Mouse (Mus musculus): Measurements from ENCODE around the gene Lrrc27.
A peak's percentile ranks its signal among the peaks of the same experiment; 100 is the strongest.

The Lrrc27 gene

GRCm38 (mm10) chr7:139212754-139213745, at the start of gene Lrrc27, which contains the start of gene Stk32c:
Lrrc27 (plus strand) TSS chr7:139212988.
Stk32c (minus strand) TSS chr7:139213307.
- peak; percentile 98 to 99 for DNase-seq

DNA sequence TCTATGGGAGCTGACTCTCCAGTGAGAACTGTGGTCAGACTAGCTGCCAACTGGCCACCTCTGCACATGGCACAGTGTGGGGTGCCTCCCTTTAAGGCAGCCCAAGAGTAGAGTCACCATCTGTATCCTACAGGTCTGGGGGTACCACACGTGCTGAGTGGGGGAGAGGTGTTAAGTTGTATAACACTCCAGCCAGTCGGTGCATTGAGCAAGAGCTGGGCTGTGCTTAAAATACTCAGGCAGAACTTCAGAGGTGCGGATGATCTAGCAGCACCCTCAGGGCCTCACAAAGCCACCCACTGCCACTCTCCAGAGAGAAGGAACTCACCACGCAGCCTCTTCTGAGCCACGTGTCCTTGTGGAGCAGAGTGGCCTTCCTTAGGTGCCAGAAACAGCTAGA, 48.4 kb upstream of the Lrrc27 start:
- no peak for DNase-seq

DNA sequence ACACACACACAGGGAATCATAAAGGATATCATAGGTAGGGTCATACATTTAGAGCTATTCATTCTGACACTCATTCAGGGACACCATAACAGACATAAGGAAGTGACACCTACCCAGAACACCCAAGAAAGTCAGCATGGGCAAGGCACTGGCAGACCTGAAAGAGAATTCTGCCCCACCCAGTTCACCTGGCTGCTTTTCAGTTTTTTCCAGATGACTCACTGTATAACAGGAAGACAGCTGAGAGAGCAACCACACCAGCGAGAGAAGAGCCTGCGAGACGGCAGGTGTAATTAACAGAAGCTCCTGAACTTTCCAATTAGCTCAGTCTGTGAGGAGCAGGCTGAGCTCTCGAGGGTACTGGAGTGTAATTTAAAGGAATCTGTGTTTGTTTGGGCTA, 43.6 kb upstream of the Lrrc27 start:
- no peak for DNase-seq

DNA sequence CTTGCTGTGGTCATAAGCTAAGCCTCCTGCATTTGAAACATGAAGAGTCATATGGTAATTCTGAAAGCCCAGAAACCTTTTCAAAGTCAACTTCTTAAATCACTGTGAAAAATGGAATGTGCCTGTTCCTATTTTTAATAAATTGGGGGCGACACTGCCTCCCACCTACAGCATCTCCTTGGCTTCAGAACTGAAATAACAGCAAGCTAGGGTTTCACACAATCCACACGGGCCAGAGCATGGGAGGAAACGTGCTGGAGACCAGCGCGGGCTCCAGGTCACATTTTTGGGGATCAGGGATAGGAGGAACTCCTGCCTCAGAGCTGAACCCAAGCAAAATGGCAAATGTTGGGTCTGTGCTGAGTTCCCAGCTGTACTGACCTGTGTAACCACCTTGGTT, 33.5 kb upstream of the Lrrc27 start:
- no peak for DNase-seq

DNA sequence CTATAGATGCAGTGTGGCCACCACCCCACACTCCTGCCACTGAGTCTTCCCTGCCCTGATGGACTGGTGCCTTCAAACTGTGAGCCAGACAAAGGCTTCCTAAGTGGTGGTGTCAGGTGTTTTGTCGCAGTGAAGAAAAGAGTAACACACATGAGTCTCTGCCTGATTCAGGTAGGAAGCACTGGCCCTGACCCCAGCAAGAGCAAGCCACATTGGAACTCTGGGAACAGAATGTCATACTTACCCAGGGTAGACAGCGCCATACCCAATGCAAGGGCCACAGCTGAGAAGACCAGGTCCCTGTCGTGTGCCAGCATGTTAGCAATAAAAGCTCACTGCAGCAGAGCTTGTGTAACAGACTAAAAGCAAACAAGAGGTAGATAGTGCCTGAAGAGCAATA, 32.7 kb upstream of the Lrrc27 start:
- no peak for DNase-seq

GRCm38 (mm10) chr7:139184396-139184795, 28.4 kb upstream of the Lrrc27 start:
- no peak for DNase-seq

DNA sequence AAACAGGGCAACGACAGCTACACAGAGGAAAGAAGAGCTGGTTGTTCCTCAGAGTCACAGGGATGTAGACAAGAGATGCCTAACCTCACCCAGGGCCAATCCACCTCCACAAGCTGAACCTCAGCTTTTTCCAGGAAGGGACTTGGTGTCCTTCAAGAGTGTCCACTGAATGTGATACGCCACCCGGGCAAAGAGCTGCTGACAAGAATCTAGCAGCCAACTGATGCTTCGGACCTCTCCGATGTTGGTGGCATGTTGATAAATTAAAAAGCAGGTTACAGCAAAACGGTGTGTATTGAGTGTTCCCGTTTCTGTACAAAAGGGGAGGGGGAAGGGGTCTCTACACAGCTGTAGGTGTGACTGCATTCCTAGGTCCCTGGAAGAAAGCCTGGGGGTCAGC, 27.9 kb upstream of the Lrrc27 start:
- no peak for DNase-seq

GRCm38 (mm10) chr7:139185971-139186370, 26.8 kb upstream of the Lrrc27 start:
- no peak for DNase-seq

DNA sequence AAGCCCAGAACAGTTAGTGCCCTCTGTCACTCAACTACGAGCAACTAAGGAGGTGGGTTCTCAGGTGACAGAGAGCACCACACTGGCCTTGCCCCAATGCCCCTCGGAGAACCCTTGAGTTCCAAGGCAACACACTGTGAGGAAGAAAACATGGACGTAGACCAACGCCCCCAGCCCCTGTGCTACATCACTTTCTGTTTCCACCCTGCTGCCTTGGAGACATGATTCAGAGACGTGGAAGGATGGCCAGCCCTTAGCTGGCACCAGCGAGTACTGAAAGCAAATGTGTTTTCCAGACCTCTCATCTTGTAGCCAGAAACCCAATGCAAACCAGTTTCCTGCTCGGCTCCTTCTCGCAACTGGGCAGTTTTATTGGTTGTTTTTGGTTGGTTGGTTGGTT, 26.4 kb upstream of the Lrrc27 start:
- DNase-seq, result no peak

DNA sequence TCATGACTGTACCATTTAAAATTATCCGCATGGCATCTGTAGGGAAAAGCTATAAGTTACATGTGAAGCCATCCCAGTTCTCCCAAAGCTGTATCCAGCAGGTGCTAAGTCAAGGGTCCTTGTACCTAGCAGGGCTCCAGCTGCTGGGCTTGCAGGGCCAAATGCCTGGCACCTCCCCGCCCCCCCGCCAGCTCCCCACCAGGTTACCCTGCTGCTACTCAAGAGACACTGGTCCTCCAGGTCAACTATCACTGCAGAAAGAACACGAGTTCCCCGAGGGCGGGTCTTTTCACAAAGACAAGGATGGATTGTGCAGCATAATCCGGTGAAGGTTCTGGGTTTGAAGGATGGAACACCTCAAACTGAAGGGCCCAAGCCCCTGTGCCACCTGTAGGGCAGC, 25.5 kb upstream of the Lrrc27 start:
- no peak for DNase-seq

GRCm38 (mm10) chr7:139187771-139188633, 24.8 kb upstream of the Lrrc27 start:
- peak; percentile 81 to 82 for DNase-seq

GRCm38 (mm10) chr7:139188634-139189207, 24.1 kb upstream of the Lrrc27 start:
- peak; percentile 38 to 40 for DNase-seq

GRCm38 (mm10) chr7:139190616-139191015, 22.2 kb upstream of the Lrrc27 start:
- no peak for DNase-seq

- no peak for DNase-seq
Measured at GRCm38 (mm10) chr7:139191619-139192018, 21.2 kb upstream of the Lrrc27 start.

DNA sequence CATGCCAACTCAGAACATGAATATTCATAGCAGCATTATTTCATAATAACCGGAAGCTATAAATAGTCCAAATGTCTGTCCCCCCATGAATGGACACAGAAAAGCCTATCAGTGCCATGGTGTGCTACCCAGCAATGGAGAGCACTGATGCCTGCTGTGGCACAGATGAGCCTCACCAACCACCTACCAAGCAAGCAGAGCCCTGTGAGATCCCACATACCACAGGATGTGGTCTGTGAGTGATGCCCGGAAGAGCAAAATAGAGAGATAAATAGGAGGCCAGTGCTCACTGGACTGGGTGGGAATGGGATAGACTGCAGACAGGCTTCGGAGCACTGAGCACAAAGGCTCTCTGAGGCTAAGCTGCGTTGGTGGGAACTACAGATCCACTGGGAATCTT, 15.8 kb upstream of the Lrrc27 start:
- no peak for DNase-seq

DNA sequence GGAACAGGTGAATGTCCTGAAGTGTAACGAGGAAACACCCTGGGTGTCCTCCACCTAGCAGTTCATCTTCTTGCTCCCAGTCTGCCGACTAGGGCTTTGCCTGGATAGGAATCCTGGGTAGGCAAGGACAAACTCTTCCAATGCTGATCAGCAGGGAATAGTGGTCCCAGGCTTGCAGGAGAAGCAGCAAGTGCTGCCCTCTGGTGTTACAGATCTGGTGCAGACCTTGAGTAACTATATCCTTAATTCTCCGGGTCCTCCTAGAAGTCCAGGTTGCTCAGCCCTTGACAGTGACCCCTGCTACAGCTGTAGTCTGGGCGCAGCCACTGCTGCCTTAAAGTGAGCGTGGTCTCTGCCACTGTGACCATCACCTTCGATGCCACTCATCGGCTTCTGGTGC, 12.7 kb upstream of the Lrrc27 start:
- peak; percentile 42 to 61 for DNase-seq

GRCm38 (mm10) chr7:139201209-139201608, 11.6 kb upstream of the Lrrc27 start:
- no peak for DNase-seq

DNA sequence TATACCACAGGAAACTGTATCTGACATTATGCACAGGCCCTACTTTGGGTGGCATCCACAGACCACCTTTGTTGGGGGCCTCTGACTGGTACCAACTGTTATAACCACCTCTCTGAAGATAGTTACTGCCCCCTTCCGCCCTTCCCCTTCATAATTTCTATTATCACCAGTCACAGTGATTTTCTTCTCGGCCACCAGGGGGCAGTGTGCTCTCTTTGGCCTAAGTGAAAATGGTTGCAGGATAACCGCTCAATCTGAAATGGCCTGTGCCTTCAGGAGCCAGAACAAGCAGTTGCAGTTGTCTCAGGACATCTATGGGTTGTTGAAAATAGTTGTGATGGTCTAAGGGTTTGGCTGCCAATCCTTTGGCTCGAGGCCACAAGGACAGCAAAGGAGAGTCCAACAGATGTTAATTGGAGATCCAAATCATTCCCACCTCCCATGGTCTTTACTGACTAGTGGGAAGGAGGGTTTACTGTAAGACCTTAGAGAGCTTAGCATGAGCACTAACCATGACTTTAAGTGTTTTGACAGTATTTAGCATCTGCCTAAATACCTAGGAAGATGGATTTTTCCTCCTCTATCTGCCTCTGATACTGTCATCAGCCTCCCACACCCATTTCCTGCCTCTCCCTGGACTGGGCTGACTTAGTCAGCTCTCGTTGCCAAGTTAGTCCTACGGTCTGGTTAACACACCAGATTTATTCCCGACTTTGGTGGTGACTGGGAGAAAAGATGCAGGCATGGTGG, 4.6 kb upstream of the Lrrc27 start:
- peak; percentile 50 to 67 for DNase-seq

DNA sequence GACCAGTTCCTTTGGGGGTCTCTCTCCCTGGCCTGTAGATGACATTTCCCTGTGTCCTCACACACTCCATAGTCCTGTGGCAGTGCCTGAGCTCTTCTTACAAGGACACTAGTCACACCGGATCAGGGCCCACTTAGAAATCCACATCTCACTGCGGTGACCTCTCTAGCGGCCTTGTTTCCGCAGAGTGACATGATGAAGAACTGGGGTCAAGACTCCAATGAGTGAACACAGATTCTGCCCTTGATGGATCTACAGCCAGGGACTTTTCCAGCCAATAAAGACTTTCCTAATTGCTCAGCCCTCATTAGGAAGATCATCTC, 4.1 kb upstream of the Lrrc27 start:
- DNase-seq, result no peak

GRCm38 (mm10) chr7:139211761-139212160, 1.0 kb upstream of the Lrrc27 start:
- DNase-seq, result no peak

DNA sequence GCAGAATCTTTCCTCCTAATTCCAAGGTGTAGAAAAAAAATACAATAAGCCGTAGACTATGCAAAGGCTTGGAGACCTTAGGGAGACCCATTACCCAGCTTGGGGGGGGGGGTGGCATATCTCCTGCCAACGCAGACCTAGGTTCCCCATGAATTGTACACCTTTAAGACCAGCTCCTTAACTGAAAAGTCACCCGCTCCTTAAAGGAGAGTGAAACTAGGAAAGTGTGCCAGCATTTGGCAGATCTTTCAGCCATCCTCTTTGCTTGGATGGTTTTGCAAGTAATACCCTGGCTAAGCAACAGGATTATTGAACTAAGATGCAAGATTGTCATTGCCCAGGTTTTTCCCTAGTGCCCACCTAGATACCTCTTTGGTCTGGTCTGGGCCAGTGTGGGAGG, 963 bp downstream of the Lrrc27 start:
- no peak for DNase-seq

DNA sequence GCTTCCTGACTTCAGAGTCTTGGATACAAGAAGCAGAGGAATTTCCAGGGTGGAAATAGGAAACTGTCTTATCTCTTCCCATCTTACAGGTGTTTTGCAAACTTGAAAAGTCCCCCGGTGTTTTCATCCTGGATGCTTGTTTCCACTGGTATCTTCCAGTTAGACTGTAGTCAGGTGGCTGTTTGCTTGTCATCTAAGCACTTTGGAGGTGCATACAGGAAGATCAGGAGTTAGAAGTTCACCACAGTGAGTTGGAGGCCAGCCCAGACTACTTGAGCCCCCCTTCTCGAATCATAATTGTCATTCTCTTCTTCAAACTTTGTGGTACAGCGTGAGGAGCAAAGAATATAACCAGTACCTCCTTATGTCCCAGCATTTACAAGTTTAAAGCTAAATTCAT, 1.4 kb downstream of the Lrrc27 start:
- DNase-seq, result no peak
